Mouse (Mus musculus): ENCODE results near the gene Adad2.

Gene Adad2

GRCm38 (mm10) chr8:119612471-119612870 is at the start of gene Adad2:
TSS of gene Adad2 (plus strand) at chr8:119612747.
- DNase-seq, result no peak

- DNase-seq, result no peak
Measured at GRCm38 (mm10) chr8:119563849-119564251, 48.7 kb upstream of the Adad2 start.

- no peak for DNase-seq
Measured at GRCm38 (mm10) chr8:119566367-119566766, 46.2 kb upstream of the Adad2 start.

- DNase-seq, result no peak
Measured at GRCm38 (mm10) chr8:119568251-119568650, 44.3 kb upstream of the Adad2 start.

- DNase-seq, result no peak
Measured at GRCm38 (mm10) chr8:119568951-119569350, 43.6 kb upstream of the Adad2 start.

GRCm38 (mm10) chr8:119569881-119570280 is 42.7 kb upstream of the Adad2 start:
- DNase-seq, result no peak

GRCm38 (mm10) chr8:119571135-119571534 is 41.4 kb upstream of the Adad2 start:
- DNase-seq, result no peak

- no peak for DNase-seq
Measured at GRCm38 (mm10) chr8:119572411-119572810, 40.1 kb upstream of the Adad2 start.

GRCm38 (mm10) chr8:119574437-119575365 is 37.8 kb upstream of the Adad2 start, which contains the start of the genes Hsdl1 and Dnaaf1:
TSS of gene Hsdl1 (minus strand) at chr8:119575183.
TSS of gene Dnaaf1 (plus strand) at chr8:119575235.
- DNase-seq, result peak; percentile 95

- no peak for DNase-seq
Measured at GRCm38 (mm10) chr8:119575366-119575726, 37.2 kb upstream of the Adad2 start.

GRCm38 (mm10) chr8:119579096-119579495 is 33.5 kb upstream of the Adad2 start:
- no peak for DNase-seq

GRCm38 (mm10) chr8:119580441-119581161 is 31.9 kb upstream of the Adad2 start:
- DNase-seq, result no peak

GRCm38 (mm10) chr8:119585901-119586300 is 26.6 kb upstream of the Adad2 start:
- DNase-seq, result no peak

- no peak for DNase-seq
Measured at GRCm38 (mm10) chr8:119588321-119588720, 24.2 kb upstream of the Adad2 start.

- no peak for DNase-seq
Measured at GRCm38 (mm10) chr8:119588844-119589243, 23.7 kb upstream of the Adad2 start.

- DNase-seq, result no peak
Measured at GRCm38 (mm10) chr8:119590348-119590747, 22.2 kb upstream of the Adad2 start.

- DNase-seq, result no peak
Measured at GRCm38 (mm10) chr8:119591456-119591855, 21.1 kb upstream of the Adad2 start.

GRCm38 (mm10) chr8:119603771-119604170 is 8.8 kb upstream of the Adad2 start:
- DNase-seq, result no peak

- DNase-seq, result no peak
Measured at GRCm38 (mm10) chr8:119604398-119604803, 8.1 kb upstream of the Adad2 start.

- DNase-seq, result peak; percentile 95
Measured at GRCm38 (mm10) chr8:119604996-119605395, 7.6 kb upstream of the Adad2 start, which contains the start of gene Taf1c. TSS of gene Taf1c (minus strand) at chr8:119605222.

GRCm38 (mm10) chr8:119606224-119606623 is 6.3 kb upstream of the Adad2 start:
- no peak for DNase-seq

GRCm38 (mm10) chr8:119615096-119615495 is 2.5 kb downstream of the Adad2 start:
- no peak for DNase-seq

- no peak for DNase-seq
Measured at GRCm38 (mm10) chr8:119616358-119616757, 3.8 kb downstream of the Adad2 start.

GRCm38 (mm10) chr8:119616811-119617210 is 4.3 kb downstream of the Adad2 start:
- no peak for DNase-seq

All from cerebellum, adult 9-10 months (tissue).